Mouse (Mus musculus): ENCODE measurements around the gene Gpx3. TPM values are rescaled to one million over a fixed set of nuclear protein-coding genes. Genes with fewer than 3 reads are reported as not detected.

Gpx3 gene
- polyA plus RNA-seq, 1 experiment from 2014 or later = 22.6 TPM

Other genes starting within 250 kb of the Gpx3 start
- 147 and 201 TPM in 2 replicates for gene Cdc42se2, start 114.8 kb upstream of the Gpx3 start, polyA plus RNA-seq (2014; fragmentation: Nextera tagmentation; extraction: Ambion mirVana)
- 14.4 and 15.6 TPM in 2 replicates for gene Lyrm7, start 41.5 kb upstream of the Gpx3 start, polyA plus RNA-seq (2014; fragmentation: Nextera tagmentation; extraction: Ambion mirVana)
- gene Hint1, start 36.1 kb upstream of the Gpx3 start, polyA plus RNA-seq (2014; fragmentation: Nextera tagmentation; extraction: Ambion mirVana) = 751 and 917 TPM in 2 replicates
- gene Tnip1, start 60.5 kb downstream of the Gpx3 start, polyA plus RNA-seq (2014; fragmentation: Nextera tagmentation; extraction: Ambion mirVana) = 15.1 and 15.5 TPM in 2 replicates
- gene Anxa6, start 131.0 kb downstream of the Gpx3 start, polyA plus RNA-seq (2014; fragmentation: Nextera tagmentation; extraction: Ambion mirVana) = 14.3 and 38.3 TPM in 2 replicates
- 0.14 and 0.26 TPM in 2 replicates for gene Ccdc69, start 175.7 kb downstream of the Gpx3 start, polyA plus RNA-seq (2014; fragmentation: Nextera tagmentation; extraction: Ambion mirVana)
- gene Gm2a, start 195.7 kb downstream of the Gpx3 start, polyA plus RNA-seq (2014; fragmentation: Nextera tagmentation; extraction: Ambion mirVana) = 23.4 and 23.6 TPM in 2 replicates
- not detected in 2 replicates for gene Slc36a3, start 249.3 kb downstream of the Gpx3 start, polyA plus RNA-seq (2014; fragmentation: Nextera tagmentation; extraction: Ambion mirVana)

All from midbrain, embryonic 14.5 days (tissue).